Mouse (Mus musculus) liver, postnatal 0 days (tissue): ENCODE measurements around the gene D930007J09Rik.

Experiments used
- CTCF ChIP-seq: sonication (generic); IDR thresholded peaks from 2 replicates; pipeline ENCODE4 v1.5.1; 2016; ENCODE audit warnings: antibody characterized with exemption, low read depth
- EP300 ChIP-seq: IDR thresholded peaks from 2 replicates; pipeline ENCODE4 v1.6.1; 2016; ENCODE audit warnings: antibody characterized with exemption, low read depth, mild to moderate bottlenecking

DNA sequence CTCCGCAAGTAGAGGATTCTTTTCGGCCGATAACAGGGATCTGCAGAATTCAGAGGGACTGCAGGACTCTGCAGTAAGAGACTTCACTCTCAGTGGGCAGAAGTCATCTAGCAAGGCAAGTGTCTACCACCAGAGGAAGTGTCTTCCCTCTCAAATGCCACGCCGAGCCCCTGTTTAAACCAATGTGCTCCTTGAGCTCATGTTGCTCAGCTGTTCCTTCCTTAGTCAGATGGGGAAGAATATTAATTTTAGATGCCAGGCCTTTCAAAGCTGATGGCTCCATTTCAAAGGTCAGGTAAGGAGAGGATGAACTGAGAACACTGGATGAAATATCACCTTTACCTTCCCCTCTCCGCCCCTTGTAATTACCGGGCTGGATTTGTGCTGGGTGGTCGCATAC lies 18.8 kb downstream of the D930007J09Rik start, which contains the start of gene Mylk4:
- TF ChIP-seq CTCF (no peak), EP300 (no peak)
